Mouse (Mus musculus) frontal cortex, adult 2 months (tissue): Measurements from ENCODE around the gene Mss51. TPM values are rescaled to one million over a fixed set of nuclear protein-coding genes. Genes with fewer than 3 reads are reported as not detected.

Experiments
- DNase-seq, 2 experiments: peaks; one replicate each; pipeline ENCODE4 v3.0.0; 2022; ENCODE audit warnings: low spot score in 1 of 2; ENCODE audit errors: extremely low spot score in 1 of 2
- polyA plus RNA-seq: library from polyadenylated mRNA; depleted of rRNA; stranded (reverse); fragments of >200 nt; gene quantifications from 2 replicates; pipeline ENCODE4 v1.2.3, GENCODE M21; 2012; rRNA removed

Gene Mss51
- polyA plus RNA-seq, 1 experiment = 0.62 TPM

GRCm38 (mm10) chr14:20452929-20453328, 43.8 kb downstream of the Mss51 start:
- no peak for DNase-seq

- DNase-seq = peak; percentile 51 to 67
Observed at GRCm38 (mm10) chr14:20451765-20452331, 44.9 kb downstream of the Mss51 start, which contains the start of gene Cfap70. TSS of gene Cfap70 (minus strand) at chr14:20452226.

- DNase-seq = no peak
Observed at GRCm38 (mm10) chr14:20451302-20451701, 45.4 kb downstream of the Mss51 start.

GRCm38 (mm10) chr14:20447209-20447608, 49.5 kb downstream of the Mss51 start:
- DNase-seq = peak in 1 of 2 experiments; percentile 64

GRCm38 (mm10) chr14:20442252-20442651, 54.4 kb downstream of the Mss51 start:
- DNase-seq = no peak

- no peak for DNase-seq
Observed at GRCm38 (mm10) chr14:20436976-20437375, 59.7 kb downstream of the Mss51 start.

Other genes starting within 250 kb of the Mss51 start
- not detected in 2 replicates for gene Kcnk16, start 227.7 kb downstream of the Mss51 start, polyA plus RNA-seq
- 26.7 and 38.3 TPM in 2 replicates for gene Nudt13, start 202.2 kb downstream of the Mss51 start, polyA plus RNA-seq
- gene Ecd, start 148.8 kb downstream of the Mss51 start, polyA plus RNA-seq = 30.9 and 31.3 TPM in 2 replicates
- 56.6 and 58.7 TPM in 2 replicates for gene Fam149b, start 148.7 kb downstream of the Mss51 start, polyA plus RNA-seq
- gene Dnajc9, start 108.0 kb downstream of the Mss51 start, polyA plus RNA-seq = 52.2 and 52.7 TPM in 2 replicates
- gene Mrps16, start 103.3 kb downstream of the Mss51 start, polyA plus RNA-seq = 39.6 and 40.3 TPM in 2 replicates
- gene Cfap70, start 44.7 kb downstream of the Mss51 start, polyA plus RNA-seq = 0.72 and 1.7 TPM in 2 replicates
- 72.6 TPM in 2 replicates for gene Anxa7, start 16.8 kb downstream of the Mss51 start, polyA plus RNA-seq
- 173 and 179 TPM in 2 replicates for gene Ppp3cb, start 49.7 kb upstream of the Mss51 start, polyA plus RNA-seq
- gene Usp54, start 144.2 kb upstream of the Mss51 start, polyA plus RNA-seq = 40.5 and 45.0 TPM in 2 replicates
- 1.4 and 2.2 TPM in 2 replicates for gene Myoz1, start 159.6 kb upstream of the Mss51 start, polyA plus RNA-seq
- gene Synpo2l, start 171.5 kb upstream of the Mss51 start, polyA plus RNA-seq = 0.29 and 0.40 TPM in 2 replicates
- 81.0 and 91.9 TPM in 2 replicates for gene Sec24c, start 177.4 kb upstream of the Mss51 start, polyA plus RNA-seq
- gene Fut11, start 198.1 kb upstream of the Mss51 start, polyA plus RNA-seq = 15.2 and 15.3 TPM in 2 replicates
- 65.6 and 79.4 TPM in 2 replicates for gene Chchd1, start 206.1 kb upstream of the Mss51 start, polyA plus RNA-seq
- 172 and 188 TPM in 2 replicates for gene Zswim8, start 210.7 kb upstream of the Mss51 start, polyA plus RNA-seq
- gene Ndst2, start 237.7 kb upstream of the Mss51 start, polyA plus RNA-seq = 22.6 and 24.8 TPM in 2 replicates